Mouse (Mus musculus) brain, embryonic 14.5 days (tissue): ENCODE data around the gene Rpl36.

Experiments used
- CTCF ChIP-seq: fragments of 200-500 bp; IDR thresholded peaks from 2 replicates; pipeline ENCODE4 v1.5.1; 2012; ENCODE audit warnings: inconsistent platforms, mild to moderate bottlenecking, moderate library complexity, borderline replicate concordance; ENCODE audit not compliant: insufficient read depth, insufficient read length; ENCODE audit errors: extremely low read depth
- POLR2A ChIP-seq: fragments of 200-500 bp; IDR thresholded peaks from 2 replicates; pipeline ENCODE4 v1.6.1; 2012; ENCODE audit warnings: mild to moderate bottlenecking, inconsistent platforms, borderline replicate concordance; ENCODE audit not compliant: poor library complexity, insufficient read depth, insufficient read length, severe bottlenecking; ENCODE audit errors: extremely low read depth

GRCm38 (mm10) chr17:56567370-56567769 lies 45.8 kb upstream of the Rpl36 start:
- TF ChIP-seq POLR2A = no peak
- no peak for TF ChIP-seq CTCF
